Mouse (Mus musculus) layer of hippocampus, postnatal 14 days (tissue): Measurements from ENCODE around the gene Snapc4. TPM values are rescaled to one million over a fixed set of nuclear protein-coding genes. Genes with fewer than 3 reads are reported as not detected.

Experiments
- DNase-seq, 2 experiments: peaks; one replicate each; pipeline ENCODE4 v3.0.0; 2021 to 2022; ENCODE audit warnings: low spot score in 2 of 2, mixed read lengths in 1 of 2
- long read RNA-seq, 2 experiments: library from polyadenylated mRNA; stranded (forward); transcript quantifications; one replicate each; pipeline ENCODE4 v2.0.0; 2021
- total RNA-seq, 2 experiments: library from RNA; stranded (reverse); gene quantifications; 2 replicates each; pipeline ENCODE4 v1.2.3; 2021

Snapc4 gene
- 10 to 100 TPM; 58.4 to 84.5 TPM for total RNA-seq
- long read RNA-seq, experiment 1, full-length matches to known transcripts, result 4 of 10 reads
- long read RNA-seq, experiment 1, partial matches to known transcripts, result 3 of 10 reads
- long read RNA-seq, experiment 1, other reads (novel, unspliced or antisense), result 3 of 10 reads
- long read RNA-seq, experiment 2, full-length matches to known transcripts, result 2 of 17 reads
- long read RNA-seq, experiment 2, partial matches to known transcripts, result 6 of 17 reads
- long read RNA-seq, experiment 2, other reads (novel, unspliced or antisense), result 9 of 17 reads

DNA sequence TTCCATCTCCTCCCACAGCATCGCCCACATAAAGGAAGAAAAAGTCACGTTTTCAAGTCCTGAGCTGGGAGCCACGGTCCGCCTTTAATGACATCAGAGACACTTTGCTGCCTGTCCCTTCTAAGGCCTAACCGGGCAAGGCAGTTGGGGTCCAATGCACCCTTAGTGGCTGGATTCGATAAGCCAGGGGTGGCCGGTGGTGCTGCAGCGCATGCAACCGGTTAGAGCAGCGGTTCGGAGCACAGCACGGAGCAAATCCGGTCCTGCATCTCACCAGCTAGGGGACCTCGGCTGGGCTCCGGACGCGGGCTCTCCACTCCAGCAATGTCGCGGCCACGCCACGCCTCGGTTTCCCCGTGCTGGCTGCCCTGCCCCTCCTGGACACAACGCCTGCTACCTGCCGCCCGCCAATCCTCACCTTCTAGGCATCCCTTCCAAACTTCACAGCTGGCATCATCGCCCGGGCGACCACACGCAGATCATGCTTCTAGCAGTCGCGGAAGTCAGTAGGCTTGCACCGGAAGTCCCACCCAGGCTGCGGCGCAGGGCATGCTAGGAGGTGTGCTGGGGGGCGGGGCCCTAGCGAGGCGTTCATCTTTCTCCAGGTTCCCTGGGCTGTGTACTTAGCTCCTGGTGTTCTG is at the start of gene Snapc4:
Gene Snapc4 (minus strand): TSS at position 523 of the 641 bp plus-strand sequence.
- peak; percentile 66 to 87 for DNase-seq

- no peak for DNase-seq
These were observed 49.4 kb upstream of the Snapc4 start for GRCm38 (mm10) chr2:26429851-26430250.

- DNase-seq, result no peak
These were observed 44.1 kb upstream of the Snapc4 start for GRCm38 (mm10) chr2:26424541-26424940.

- no peak for DNase-seq
These were observed 42.6 kb upstream of the Snapc4 start for GRCm38 (mm10) chr2:26423086-26423485.

- DNase-seq, result no peak
These were observed 41.5 kb upstream of the Snapc4 start for GRCm38 (mm10) chr2:26421969-26422368.

DNA sequence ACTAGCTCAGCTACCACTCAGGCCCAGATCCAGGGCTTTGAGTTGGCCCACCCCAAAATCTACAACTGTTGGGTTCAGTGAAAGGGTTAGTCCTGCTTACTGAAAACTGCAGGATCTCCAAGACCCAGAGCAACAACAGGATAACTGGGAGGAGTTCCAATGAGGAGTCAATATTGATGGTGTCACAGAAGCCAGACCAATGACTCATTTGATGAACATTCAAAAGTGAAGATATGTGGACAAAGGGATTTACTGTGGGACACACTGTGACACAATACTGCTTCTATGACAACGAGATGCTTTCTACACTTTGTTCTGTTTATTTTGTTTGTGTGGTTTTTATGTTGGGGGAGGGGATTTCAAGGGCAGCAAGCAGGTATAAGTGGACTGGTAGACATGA is 37.7 kb upstream of the Snapc4 start:
- no peak for DNase-seq

GRCm38 (mm10) chr2:26417066-26417465 is 36.6 kb upstream of the Snapc4 start:
- DNase-seq, result no peak

DNA sequence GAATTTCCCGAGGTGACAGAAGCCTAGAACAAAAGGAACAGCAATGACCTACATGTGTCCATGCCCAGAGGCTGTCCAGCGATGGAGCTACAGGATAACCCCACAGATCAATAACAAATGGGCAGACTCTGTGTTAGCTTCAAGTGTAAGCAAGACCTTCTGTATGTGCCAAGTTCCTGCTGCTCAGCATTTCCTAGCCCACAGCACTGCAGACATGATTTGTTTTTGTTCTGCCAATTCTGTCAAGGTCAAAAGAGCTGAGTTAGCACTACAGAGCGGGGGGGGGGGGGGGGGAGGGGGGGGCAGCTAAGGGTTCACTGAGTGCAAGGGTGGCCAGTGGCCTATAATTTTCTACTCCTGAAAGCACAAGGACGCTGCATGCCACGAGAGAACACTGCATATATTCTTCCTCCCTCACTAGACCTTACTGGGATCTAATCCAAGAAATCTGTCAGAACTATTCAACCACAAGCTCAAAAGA is 30.5 kb upstream of the Snapc4 start:
- no peak for DNase-seq

- DNase-seq, result no peak
These were observed 29.6 kb upstream of the Snapc4 start for GRCm38 (mm10) chr2:26410091-26410490.

DNA sequence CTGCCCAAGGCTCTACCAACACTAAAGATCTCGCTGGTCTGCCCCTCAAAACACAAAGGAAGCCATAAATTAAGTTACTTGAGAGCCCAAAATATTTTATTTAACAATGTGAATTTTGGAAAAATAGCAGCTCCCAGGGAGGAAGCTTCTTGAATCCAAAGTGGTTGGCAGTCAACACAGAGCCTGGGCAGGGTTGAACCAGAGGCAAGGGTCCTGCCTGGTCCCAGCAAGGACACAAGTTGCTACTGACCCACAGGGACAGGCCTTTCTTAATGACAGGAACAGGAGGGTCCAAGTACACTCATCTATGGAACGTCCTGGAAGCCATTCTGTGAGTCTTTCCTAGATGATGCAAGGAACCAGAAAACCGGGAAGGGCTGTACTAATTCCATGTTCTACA is 28.9 kb upstream of the Snapc4 start:
- no peak for DNase-seq

DNA sequence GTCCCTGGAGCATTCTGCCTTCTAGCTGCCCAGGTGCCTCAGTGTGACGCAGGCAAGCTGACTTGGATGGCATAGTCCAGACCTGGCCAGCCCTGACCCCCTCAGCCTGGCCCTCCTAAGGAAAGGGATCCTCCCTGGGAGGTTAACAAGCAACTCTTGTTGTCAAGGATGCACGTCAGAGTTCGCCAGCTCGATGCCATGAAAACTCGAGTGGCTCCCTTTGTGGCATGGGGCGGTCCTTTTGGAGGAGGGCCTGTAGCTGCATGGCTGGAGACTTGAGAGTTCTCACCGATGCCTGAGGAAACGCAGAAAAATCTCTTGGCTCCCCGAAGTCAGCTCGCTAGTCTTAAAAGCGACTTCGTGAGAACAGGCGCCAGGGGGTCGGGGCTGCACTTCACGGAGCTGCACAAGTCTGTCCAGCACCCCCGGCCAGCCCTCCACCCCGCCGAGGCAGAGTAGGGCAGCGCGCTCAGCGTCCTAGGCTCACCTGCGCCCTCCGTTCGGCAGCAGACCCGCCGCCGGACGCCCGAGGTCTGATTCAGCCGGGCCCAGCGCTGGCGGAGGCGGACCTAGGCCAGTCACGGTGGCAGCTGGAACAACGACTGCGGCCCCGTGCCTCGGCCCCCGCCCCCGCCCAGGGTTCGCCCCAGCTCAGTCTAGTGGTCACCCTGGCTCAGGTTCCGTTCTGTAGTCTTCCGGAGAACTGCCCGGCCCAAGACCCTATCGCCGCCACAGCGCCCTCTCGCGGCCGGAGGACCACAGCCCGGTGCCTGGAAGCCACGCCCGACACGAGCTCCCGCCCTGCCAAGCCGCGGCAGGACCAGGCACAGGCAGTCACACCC is 28.3 kb upstream of the Snapc4 start, which contains the start of gene Inpp5e:
Gene Inpp5e (minus strand): TSS at position 689 of the 842 bp plus-strand sequence.
- peak; percentile 96 to 97 for DNase-seq

DNA sequence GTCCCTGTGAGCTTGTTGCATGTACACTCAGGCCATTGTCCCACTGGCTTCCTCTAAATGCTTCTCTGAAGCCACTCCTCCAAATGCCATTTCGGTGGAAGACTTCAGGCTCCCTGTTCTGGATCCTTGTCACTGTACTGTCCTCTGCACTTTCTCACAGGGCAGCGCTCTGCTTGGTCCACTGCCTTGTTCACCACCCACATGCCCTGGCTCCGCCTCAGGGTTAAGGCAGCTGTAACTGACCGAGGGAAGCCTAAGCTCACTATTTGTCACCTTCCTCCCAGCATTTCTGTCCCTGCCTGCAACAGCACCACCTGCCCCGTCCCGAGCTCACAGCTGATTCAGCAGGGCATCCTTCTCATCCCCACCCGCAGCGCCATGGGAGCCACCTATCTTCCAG is 22.9 kb upstream of the Snapc4 start:
- DNase-seq, result no peak

- no peak for DNase-seq
These were observed 21.8 kb upstream of the Snapc4 start for GRCm38 (mm10) chr2:26402265-26402664.

- DNase-seq, result no peak
These were observed 20.6 kb upstream of the Snapc4 start for GRCm38 (mm10) chr2:26401023-26401422.

DNA sequence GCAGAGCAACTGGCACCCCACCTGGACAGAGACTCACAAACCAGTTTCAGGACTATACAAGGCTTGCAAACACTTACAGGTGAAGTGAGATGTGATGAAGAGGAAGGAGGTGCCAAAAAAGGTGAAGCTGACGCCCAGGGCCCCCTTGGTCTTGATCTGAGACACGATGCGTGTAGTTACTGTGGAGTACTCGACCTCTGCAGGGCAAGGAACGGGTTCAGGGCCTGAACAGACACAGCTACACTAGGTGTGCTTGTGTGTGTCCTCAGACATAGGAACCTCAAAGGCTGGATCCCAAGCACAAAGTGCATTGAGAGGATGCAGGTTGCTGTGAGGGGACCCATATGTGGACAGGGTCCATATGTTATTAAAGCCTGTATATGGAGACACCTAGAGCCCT is 19.8 kb upstream of the Snapc4 start:
- DNase-seq, result no peak

DNA sequence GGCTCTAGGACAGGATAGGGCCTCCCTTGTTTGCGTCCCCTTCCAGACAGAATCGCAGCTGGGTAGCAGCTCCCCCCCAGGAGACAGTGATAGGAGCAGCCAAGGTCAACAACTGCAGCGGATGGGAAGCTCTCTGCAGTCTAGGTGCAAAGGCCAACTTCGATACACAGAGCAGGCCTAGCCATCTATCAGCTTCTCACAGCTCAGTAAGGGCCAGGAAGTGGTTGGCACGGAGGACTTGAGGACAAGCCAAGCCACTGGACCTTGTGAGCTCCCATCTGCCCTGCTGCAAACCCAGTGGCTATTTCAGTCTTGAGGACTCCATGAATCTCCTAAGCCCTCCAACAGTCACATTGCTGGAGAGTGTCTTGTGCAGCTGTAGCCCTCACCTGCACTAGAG is 19.2 kb upstream of the Snapc4 start:
- no peak for DNase-seq

GRCm38 (mm10) chr2:26398978-26399377 is 18.5 kb upstream of the Snapc4 start:
- no peak for DNase-seq

GRCm38 (mm10) chr2:26391617-26392016 is 11.2 kb upstream of the Snapc4 start:
- DNase-seq, result no peak

GRCm38 (mm10) chr2:26390954-26391353 is 10.5 kb upstream of the Snapc4 start:
- DNase-seq, result no peak

GRCm38 (mm10) chr2:26389154-26389690 is 8.8 kb upstream of the Snapc4 start, which contains the start of the genes Entr1 and Pmpca:
TSS of gene Entr1 (minus strand) at chr2:26389316.
TSS of gene Pmpca (plus strand) at chr2:26389339.
- peak; percentile 77 to 86 for DNase-seq

GRCm38 (mm10) chr2:26388682-26389153 is 8.3 kb upstream of the Snapc4 start:
- no peak for DNase-seq
